ENCODE assay signal across 24 mouse cellular contexts in the genomic region with DNA sequence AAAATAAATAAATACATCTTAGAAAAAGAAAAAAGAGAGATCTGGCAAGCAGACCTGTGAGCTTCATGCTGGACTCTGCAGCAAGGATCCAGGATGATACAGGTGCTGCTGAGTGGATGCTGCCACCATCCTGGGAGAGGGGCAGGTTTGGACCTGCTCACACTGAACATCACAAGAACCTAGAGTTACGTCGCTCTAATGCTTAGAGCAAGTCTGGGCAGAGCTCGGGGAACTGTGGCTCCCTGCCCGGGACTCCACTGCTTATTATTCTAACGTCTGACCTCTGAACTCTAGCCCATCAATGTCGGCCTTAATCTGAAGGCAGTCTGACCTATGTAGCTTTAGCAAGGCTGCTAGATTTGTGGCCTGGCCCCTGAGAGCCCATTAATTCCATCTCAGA. TPM values are rescaled to one million over a fixed set of nuclear protein-coding genes. Genes with fewer than 3 reads are reported as not detected.
A peak's percentile ranks its signal among the peaks of the same experiment; 100 is the strongest.
DNase-seq lines count a peak whose midpoint lies in the region; ATAC-seq and TF ChIP-seq lines count a peak whose summit lies in the region.
"Had no signal": no experiment of that assay in that cellular context is flagged by ENCODE, and none has a peak within 500 bp of the region (broad histone marks: within the 10 kb centered on the region; RNA-seq: fewer than 3 reads in every experiment).

No protein-coding gene starts in this region.

- peak; percentile 29 for DNase-seq in hindbrain, embryonic 10.5 days (ENCODE audit: low spot score)
- no peak for DNase-seq in hindbrain, postnatal 0 days (ENCODE audit: low spot score)
- DNase-seq in embryonic facial prominence, embryonic 11.5 days (ENCODE audit: low spot score), result peak; percentile 39
- no peak for DNase-seq in right cerebral cortex, postnatal 4 days
- no peak for DNase-seq in T-cell, adult 2 months (ENCODE audit: low spot score)
- DNase-seq: cerebellum, postnatal 25 days; gastrocnemius, postnatal 10 days; heart, adult 2 months; kidney, adult 11 months; layer of hippocampus, adult 9-11 months; liver, embryonic 13.5 days had no signal

- H3K4me1 ChIP-seq in hindbrain, embryonic 10.5 days (replicated peaks), result peaks cover 16% of the 10 kb centered on the region
- peaks cover 5% of the 10 kb centered on the region; the same call in 1 of the 2 replicates for H3K4me1 ChIP-seq in hindbrain, postnatal 0 days (ENCODE audit: insufficient read depth, low read length)
- peaks cover 10% of the 10 kb centered on the region for H3K4me1 ChIP-seq in midbrain, embryonic 16.5 days (ENCODE audit: control insufficient read depth, insufficient read depth, low read length)
- H3K4me1 ChIP-seq in midbrain, embryonic 15.5 days, result peaks cover 8% of the 10 kb centered on the region
- no peaks in the 10 kb centered on the region for H3K4me1 ChIP-seq in embryonic facial prominence, embryonic 11.5 days (ENCODE audit: control insufficient read depth, insufficient read depth, low read length)
- H3K4me1 ChIP-seq: forebrain, embryonic 15.5 days; heart, embryonic 15.5 days; liver, embryonic 13.5 days; lung, embryonic 15.5 days had no signal

- no peaks in the 10 kb centered on the region for H3K9me3 ChIP-seq in hindbrain, embryonic 10.5 days
- no peaks in the 10 kb centered on the region for H3K9me3 ChIP-seq in hindbrain, postnatal 0 days (ENCODE audit: low read length)
- no peaks in the 10 kb centered on the region for H3K9me3 ChIP-seq in midbrain, embryonic 16.5 days (replicated peaks; ENCODE audit: control insufficient read depth, low read length, poor library complexity, severe bottlenecking)
- no peaks in the 10 kb centered on the region for H3K9me3 ChIP-seq in midbrain, embryonic 15.5 days
- H3K9me3 ChIP-seq in embryonic facial prominence, embryonic 11.5 days (replicated peaks; ENCODE audit: control insufficient read depth, low read length), result no peaks in the 10 kb centered on the region
- H3K9me3 ChIP-seq: forebrain, embryonic 15.5 days; G1E; heart, embryonic 15.5 days; hindbrain, embryonic 15.5 days; liver, embryonic 13.5 days; lung, embryonic 15.5 days had no signal

- WGBS in hindbrain, embryonic 10.5 days, result 31% methylated on average over 6 of the region's 6 CpGs
- WGBS in hindbrain, postnatal 0 days, result 22% methylated on average over 6 of the region's 6 CpGs
- 45% methylated on average over 6 of the region's 6 CpGs for WGBS in midbrain, embryonic 16.5 days
- 44% methylated on average over 6 of the region's 6 CpGs for WGBS in midbrain, embryonic 15.5 days
- WGBS in embryonic facial prominence, embryonic 11.5 days, result 20% methylated on average over 6 of the region's 6 CpGs

- H3K4me2 ChIP-seq in hindbrain, postnatal 0 days (ENCODE audit: low read depth, low read length), result no peak overlapping the region
- H3K4me2 ChIP-seq in midbrain, embryonic 16.5 days (ENCODE audit: low read length), result no peak overlapping the region
- H3K4me2 ChIP-seq in midbrain, embryonic 15.5 days, result no peak overlapping the region
- no peak overlapping the region for H3K4me2 ChIP-seq in embryonic facial prominence, embryonic 11.5 days (ENCODE audit: low read depth, low read length)
- H3K4me2 ChIP-seq: forebrain, embryonic 15.5 days; heart, embryonic 15.5 days; hindbrain, embryonic 15.5 days; liver, embryonic 13.5 days; lung, embryonic 15.5 days had no signal

- no peak overlapping the region for H3K4me3 ChIP-seq in hindbrain, embryonic 10.5 days
- H3K4me3 ChIP-seq in hindbrain, postnatal 0 days (ENCODE audit: low read length), result no peak overlapping the region
- no peak overlapping the region for H3K4me3 ChIP-seq in midbrain, embryonic 16.5 days (ENCODE audit: low read depth, low read length)
- no peak overlapping the region for H3K4me3 ChIP-seq in midbrain, embryonic 15.5 days
- no peak overlapping the region for H3K4me3 ChIP-seq in embryonic facial prominence, embryonic 11.5 days (ENCODE audit: low read depth, low read length)
- H3K4me3 ChIP-seq: forebrain, embryonic 15.5 days; heart, adult 2 months; heart, embryonic 15.5 days; hindbrain, embryonic 15.5 days; liver, embryonic 13.5 days; lung, embryonic 15.5 days had no signal

- no peak overlapping the region for H3K27ac ChIP-seq in hindbrain, embryonic 10.5 days
- H3K27ac ChIP-seq in hindbrain, postnatal 0 days, result no peak overlapping the region
- H3K27ac ChIP-seq in midbrain, embryonic 16.5 days (ENCODE audit: low read length), result 0 out of 2 replicates have a peak overlapping the region, but pooled peaks have one; percentile 20
- no peak overlapping the region for H3K27ac ChIP-seq in midbrain, embryonic 15.5 days
- H3K27ac ChIP-seq in embryonic facial prominence, embryonic 11.5 days (replicated peaks; ENCODE audit: low read depth, low read length), result no peak overlapping the region
- H3K27ac ChIP-seq: forebrain, embryonic 15.5 days; heart, adult 2 months; heart, embryonic 15.5 days; hindbrain, embryonic 15.5 days; liver, embryonic 13.5 days; lung, embryonic 15.5 days; macrophage had no signal

- ATAC-seq in hindbrain, postnatal 0 days, result no peak
- no peak for ATAC-seq in midbrain, embryonic 16.5 days
- no peak for ATAC-seq in midbrain, embryonic 15.5 days (replicated peaks)
- ATAC-seq in embryonic facial prominence, embryonic 11.5 days (replicated peaks; ENCODE audit: insufficient number of reproducible peaks, low FRiP score, low TSS enrichment, low read depth), result no peak
- ATAC-seq: forebrain, embryonic 15.5 days had no signal

- no peak overlapping the region for H3K9ac ChIP-seq in hindbrain, postnatal 0 days (replicated peaks; ENCODE audit: low read length)
- H3K9ac ChIP-seq in midbrain, embryonic 16.5 days (ENCODE audit: low read depth, low read length), result no peak overlapping the region
- no peak overlapping the region for H3K9ac ChIP-seq in midbrain, embryonic 15.5 days
- H3K9ac ChIP-seq in embryonic facial prominence, embryonic 11.5 days (replicated peaks; ENCODE audit: low read length), result no peak overlapping the region
- H3K9ac ChIP-seq: forebrain, embryonic 15.5 days; heart, embryonic 15.5 days; hindbrain, embryonic 15.5 days; liver, embryonic 13.5 days; lung, embryonic 15.5 days had no signal

- TF ChIP-seq CTCF in hindbrain, postnatal 0 days (IDR thresholded peaks at IDR 0.05; ENCODE audit: low read depth), result no peak

- no peaks in the 10 kb centered on the region for H3K27me3 ChIP-seq in hindbrain, embryonic 10.5 days (ENCODE audit: insufficient read depth, poor library complexity, severe bottlenecking)
- no peaks in the 10 kb centered on the region for H3K27me3 ChIP-seq in hindbrain, postnatal 0 days (ENCODE audit: insufficient read depth, low read length)
- H3K27me3 ChIP-seq in midbrain, embryonic 16.5 days (ENCODE audit: control insufficient read depth, insufficient read depth, low read depth, low read length), result no peaks in the 10 kb centered on the region
- H3K27me3 ChIP-seq in midbrain, embryonic 15.5 days (replicated peaks), result no peaks in the 10 kb centered on the region
- H3K27me3 ChIP-seq in embryonic facial prominence, embryonic 11.5 days (ENCODE audit: control insufficient read depth, insufficient read depth, low read length), result no peaks in the 10 kb centered on the region
- H3K27me3 ChIP-seq: forebrain, embryonic 15.5 days; heart, embryonic 15.5 days; hindbrain, embryonic 15.5 days; lung, embryonic 15.5 days had no signal

- H3K36me3 ChIP-seq in hindbrain, embryonic 10.5 days, result peaks cover 65% of the 10 kb centered on the region
- H3K36me3 ChIP-seq in hindbrain, postnatal 0 days (ENCODE audit: insufficient read depth, low read length), result peaks cover 43% of the 10 kb centered on the region
- peaks cover 38% of the 10 kb centered on the region for H3K36me3 ChIP-seq in midbrain, embryonic 16.5 days (ENCODE audit: control insufficient read depth, insufficient read depth, low read length)
- peaks cover 28% of the 10 kb centered on the region; the same call in 1 of the 2 replicates for H3K36me3 ChIP-seq in midbrain, embryonic 15.5 days (replicated peaks)
- no peaks in the 10 kb centered on the region; the same call in 1 of the 2 replicates for H3K36me3 ChIP-seq in embryonic facial prominence, embryonic 11.5 days (replicated peaks; ENCODE audit: control insufficient read depth, insufficient read depth, low read depth, low read length)
- H3K36me3 ChIP-seq: G1E; liver, embryonic 13.5 days had no signal

RNA-seq across cellular contexts. Expression of gene Gtf2h4, which starts 7.1 kb away (rescaled TPM):
- 45.7 and 56.5 TPM in 2 replicates for polyA plus RNA-seq in hindbrain, embryonic 10.5 days (2016; fragmentation: Nextera tagmentation; extraction: Ambion mirVana)
- 26.1 and 27.2 TPM in 2 replicates for total RNA-seq in hindbrain, postnatal 0 days (2014; rRNA removed)
- polyA plus RNA-seq in hindbrain, postnatal 0 days (2015; fragmentation: Nextera tagmentation; extraction: Ambion mirVana), result 18.6 and 21.3 TPM in 2 replicates
- polyA plus RNA-seq in midbrain, embryonic 16.5 days (2015; fragmentation: Nextera tagmentation; extraction: Ambion mirVana), result 26.5 and 27.3 TPM in 2 replicates
- 27.6 and 29.5 TPM in 2 replicates for polyA plus RNA-seq in midbrain, embryonic 15.5 days (2015; fragmentation: Nextera tagmentation; extraction: Ambion mirVana)
- polyA plus RNA-seq in embryonic facial prominence, embryonic 11.5 days (2014; fragmentation: Nextera tagmentation; extraction: Ambion mirVana), result 43.3 and 53.4 TPM in 2 replicates

RNA-seq across cellular contexts. Expression of gene Vars2, which starts 13.2 kb away (rescaled TPM):
- 16.7 and 17.4 TPM in 2 replicates for polyA plus RNA-seq in hindbrain, embryonic 10.5 days (2016; fragmentation: Nextera tagmentation; extraction: Ambion mirVana)
- 37.3 and 46.8 TPM in 2 replicates for total RNA-seq in hindbrain, postnatal 0 days (2014; rRNA removed)
- polyA plus RNA-seq in hindbrain, postnatal 0 days (2015; fragmentation: Nextera tagmentation; extraction: Ambion mirVana), result 12.6 and 14.8 TPM in 2 replicates
- 15.1 and 15.3 TPM in 2 replicates for polyA plus RNA-seq in midbrain, embryonic 16.5 days (2015; fragmentation: Nextera tagmentation; extraction: Ambion mirVana)
- 16.3 and 16.5 TPM in 2 replicates for polyA plus RNA-seq in midbrain, embryonic 15.5 days (2015; fragmentation: Nextera tagmentation; extraction: Ambion mirVana)
- 9.1 and 10.4 TPM in 2 replicates for polyA plus RNA-seq in embryonic facial prominence, embryonic 11.5 days (2014; fragmentation: Nextera tagmentation; extraction: Ambion mirVana)

RNA-seq across cellular contexts. Expression of gene Ddr1, which starts 23.8 kb away (rescaled TPM):
- 134 and 184 TPM in 2 replicates for polyA plus RNA-seq in hindbrain, embryonic 10.5 days (2016; fragmentation: Nextera tagmentation; extraction: Ambion mirVana)
- 108 and 139 TPM in 2 replicates for total RNA-seq in hindbrain, postnatal 0 days (2014; rRNA removed)
- polyA plus RNA-seq in hindbrain, postnatal 0 days (2015; fragmentation: Nextera tagmentation; extraction: Ambion mirVana), result 63.3 and 66.3 TPM in 2 replicates
- 87.8 and 103 TPM in 2 replicates for polyA plus RNA-seq in midbrain, embryonic 16.5 days (2015; fragmentation: Nextera tagmentation; extraction: Ambion mirVana)
- 107 and 118 TPM in 2 replicates for polyA plus RNA-seq in midbrain, embryonic 15.5 days (2015; fragmentation: Nextera tagmentation; extraction: Ambion mirVana)
- 20.4 and 24.6 TPM in 2 replicates for polyA plus RNA-seq in embryonic facial prominence, embryonic 11.5 days (2014; fragmentation: Nextera tagmentation; extraction: Ambion mirVana)
- total RNA-seq: G1E had no signal

RNA-seq across cellular contexts. Expression of gene Mucl3, which starts 37.1 kb away (rescaled TPM):
- polyA plus RNA-seq in hindbrain, embryonic 10.5 days (2016; fragmentation: Nextera tagmentation; extraction: Ambion mirVana), result 0.08 and 0.10 TPM in 2 replicates
- 0.61 TPM in 1 of 2 replicates, not detected in the other for total RNA-seq in hindbrain, postnatal 0 days (2014; rRNA removed)
- polyA plus RNA-seq in hindbrain, postnatal 0 days (2015; fragmentation: Nextera tagmentation; extraction: Ambion mirVana), result 0.10 TPM in 1 of 2 replicates, not detected in the other
- polyA plus RNA-seq in midbrain, embryonic 16.5 days (2015; fragmentation: Nextera tagmentation; extraction: Ambion mirVana), result 0.07 and 0.14 TPM in 2 replicates
- not detected in 2 replicates for polyA plus RNA-seq in midbrain, embryonic 15.5 days (2015; fragmentation: Nextera tagmentation; extraction: Ambion mirVana)
- 0.13 and 0.28 TPM in 2 replicates for polyA plus RNA-seq in embryonic facial prominence, embryonic 11.5 days (2014; fragmentation: Nextera tagmentation; extraction: Ambion mirVana)
- total RNA-seq: adrenal gland, adult 18-20 months; gastrocnemius, postnatal 10 days; heart, adult 2 months; left cerebral cortex, adult 8-10 months; neutrophil, adult 5-6 weeks had no signal
- polyA plus RNA-seq: forebrain, embryonic 15.5 days; G1E; heart, adult 2 months; limb, embryonic 11.5 days; macrophage had no signal

RNA-seq across cellular contexts. Expression of gene Gm9573, which starts 54.2 kb away (rescaled TPM):
- not detected in 2 replicates for polyA plus RNA-seq in hindbrain, embryonic 10.5 days (2016; fragmentation: Nextera tagmentation; extraction: Ambion mirVana)
- not detected in 2 replicates for total RNA-seq in hindbrain, postnatal 0 days (2014; rRNA removed)
- not detected in 2 replicates for polyA plus RNA-seq in hindbrain, postnatal 0 days (2015; fragmentation: Nextera tagmentation; extraction: Ambion mirVana)
- not detected in 2 replicates for polyA plus RNA-seq in midbrain, embryonic 16.5 days (2015; fragmentation: Nextera tagmentation; extraction: Ambion mirVana)
- not detected in 2 replicates for polyA plus RNA-seq in midbrain, embryonic 15.5 days (2015; fragmentation: Nextera tagmentation; extraction: Ambion mirVana)
- polyA plus RNA-seq in embryonic facial prominence, embryonic 11.5 days (2014; fragmentation: Nextera tagmentation; extraction: Ambion mirVana), result not detected in 2 replicates
- total RNA-seq: adrenal gland, adult 18-20 months; gastrocnemius, postnatal 10 days; heart, adult 2 months had no signal
- polyA plus RNA-seq: C2C12; forebrain, embryonic 15.5 days; G1E; heart, adult 2 months; heart, embryonic 15.5 days; hindbrain, embryonic 15.5 days; limb, embryonic 11.5 days; liver, embryonic 13.5 days; lung, embryonic 15.5 days; macrophage had no signal

Comparison
In these comparisons a context has a peak if more than half of its experiments do, and no peak if none do; other contexts are left out.
1. DNase-seq: peak in hindbrain, embryonic 10.5 days (single experiment) and embryonic facial prominence, embryonic 11.5 days (single experiment); none in hindbrain, postnatal 0 days (single experiment), right cerebral cortex, postnatal 4 days (single experiment) and T-cell, adult 2 months (single experiment).